Mouse (Mus musculus) lung, postnatal 0 days (tissue): Measurements from ENCODE around the gene Psmb7.

Experiments used
- CTCF ChIP-seq: IDR thresholded peaks from 2 replicates; pipeline ENCODE4 v1.5.1; 2016; ENCODE audit warnings: antibody characterized with exemption, mild to moderate bottlenecking
- EP300 ChIP-seq: IDR thresholded peaks from 2 replicates; pipeline ENCODE4 v1.6.1; 2016; ENCODE audit warnings: antibody characterized with exemption, mild to moderate bottlenecking, control low read depth

DNA sequence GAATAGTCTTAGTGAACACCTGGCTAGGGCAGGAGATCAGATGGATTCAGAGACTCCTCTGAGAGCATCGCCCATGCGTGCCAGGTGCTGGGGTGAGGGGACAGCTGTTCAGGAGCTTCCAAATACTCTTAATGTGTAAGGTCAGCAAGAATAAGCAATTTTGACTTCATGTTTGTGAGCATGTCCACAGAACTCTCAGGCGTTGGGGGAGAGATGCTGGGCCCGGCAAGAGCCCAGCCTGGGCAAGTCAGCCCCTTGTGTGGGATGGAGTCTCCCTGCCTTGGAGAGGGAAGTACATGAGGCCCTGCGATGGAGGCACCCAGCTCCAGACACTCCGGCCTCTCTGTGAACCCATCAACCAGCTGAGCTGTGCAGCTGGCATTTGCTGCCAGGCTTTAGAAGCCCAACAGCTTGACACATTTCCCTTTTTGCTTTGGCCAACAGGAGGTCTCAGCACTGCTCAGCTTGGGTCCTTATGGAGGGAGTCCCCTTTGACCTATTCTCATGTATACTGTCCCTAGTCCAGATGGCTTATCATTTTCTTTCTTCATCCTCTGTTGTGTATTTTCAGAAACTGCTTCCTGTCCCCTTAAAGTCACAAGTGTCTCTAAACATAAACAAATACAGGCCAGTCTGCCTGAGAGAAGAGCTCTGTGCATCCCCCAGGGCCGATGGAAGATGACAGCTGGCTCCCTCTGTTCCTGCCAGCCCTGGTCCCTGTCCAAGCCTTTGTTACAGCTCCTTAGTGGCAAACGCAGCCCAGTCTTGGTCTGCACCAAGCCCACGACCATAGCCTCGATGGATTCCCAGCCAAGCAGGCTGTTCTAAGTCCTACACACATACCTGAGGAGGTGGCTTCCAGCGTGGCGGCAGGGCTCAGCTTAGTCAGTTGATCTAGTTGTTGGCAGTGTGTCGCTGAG is 65.0 kb downstream of the Psmb7 start:
- peak; percentile 24; the same call in 1 of the 2 replicates for TF ChIP-seq CTCF
- TF ChIP-seq EP300, result no peak
